ENCODE assay signal across 9 mouse cellular contexts in the genomic region with DNA sequence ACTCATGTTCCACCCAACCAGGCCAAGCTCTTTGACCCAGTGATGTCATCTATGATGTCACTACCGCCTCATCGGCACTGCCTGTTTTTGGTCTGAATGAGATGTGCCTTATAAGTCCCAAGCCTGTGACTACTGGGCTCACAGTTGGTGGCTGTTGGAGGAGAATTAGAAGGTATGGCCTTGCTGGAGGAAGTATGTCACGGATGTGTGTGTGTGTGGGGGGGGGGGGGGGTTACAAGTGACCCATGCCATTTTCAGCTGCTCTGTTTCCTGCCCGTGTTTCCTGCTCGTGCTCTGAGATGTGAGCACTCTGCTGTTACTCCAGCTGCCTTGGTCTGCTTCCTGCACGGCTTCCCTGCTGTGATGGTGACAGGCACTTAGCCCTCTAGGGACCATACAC. TPM values are rescaled to one million over a fixed set of nuclear protein-coding genes. Genes with fewer than 3 reads are reported as not detected.
DNase-seq lines count a peak whose midpoint lies in the region; ATAC-seq and TF ChIP-seq lines count a peak whose summit lies in the region.
"Had no signal": no experiment of that assay in that cellular context is flagged by ENCODE, and none has a peak within 500 bp of the region (broad histone marks: within the 10 kb centered on the region; RNA-seq: fewer than 3 reads in every experiment).

No protein-coding gene starts in this region.

- TF ChIP-seq CTCF in thymus, adult 2 months (IDR thresholded peaks at IDR 0.05; ENCODE audit: borderline replicate concordance, control insufficient read depth, extremely low read depth, insufficient read depth, low read length, poor library complexity) = no peak

- H3K9me3 ChIP-seq in kidney, embryonic 14.5 days (ENCODE audit: control insufficient read depth, low read length) = no peaks in the 10 kb centered on the region
- H3K9me3 ChIP-seq in liver, embryonic 15.5 days (replicated peaks) = no peaks in the 10 kb centered on the region

- no peak overlapping the region for H3K9ac ChIP-seq in kidney, embryonic 14.5 days (ENCODE audit: low read depth, low read length)
- no peak overlapping the region for H3K9ac ChIP-seq in liver, embryonic 15.5 days

- H3K36me3 ChIP-seq in kidney, embryonic 14.5 days (ENCODE audit: control insufficient read depth, insufficient read depth, low read length) = no peaks in the 10 kb centered on the region
- no peaks in the 10 kb centered on the region for H3K36me3 ChIP-seq in liver, embryonic 15.5 days (replicated peaks)
- no peaks in the 10 kb centered on the region for H3K36me3 ChIP-seq in thymus, adult 2 months (ENCODE audit: control insufficient read depth, insufficient read depth, low read length)

- peak; percentile 56 for ATAC-seq in kidney, embryonic 14.5 days (ENCODE audit: low FRiP score, low TSS enrichment)
- no peak for ATAC-seq in liver, embryonic 15.5 days (ENCODE audit: insufficient read depth)
- ATAC-seq in erythroblast, adult 5-6 weeks (replicated peaks; ENCODE audit: low FRiP score, poor library complexity, severe bottlenecking) = no peak

- TF ChIP-seq POLR2A in thymus, adult 2 months (IDR thresholded peaks at IDR 0.05; ENCODE audit: control insufficient read depth, extremely low read depth, insufficient read depth, low read length, poor library complexity) = no peak

- no peak overlapping the region for H3K4me2 ChIP-seq in kidney, embryonic 14.5 days (replicated peaks; ENCODE audit: low read depth, low read length)
- H3K4me2 ChIP-seq in liver, embryonic 15.5 days = no peak overlapping the region

- no peak overlapping the region for H3K27ac ChIP-seq in kidney, embryonic 14.5 days (ENCODE audit: low read depth, low read length)
- peak overlapping the region; percentile 79 for H3K27ac ChIP-seq in brown adipose tissue, adult 24 weeks (replicated peaks; ENCODE audit: low read depth, low read length)
- H3K27ac ChIP-seq in liver, embryonic 15.5 days (replicated peaks) = 0 out of 2 replicates have a peak overlapping the region, but pooled peaks have one; percentile 33
- peak overlapping the region; percentile 93 for H3K27ac ChIP-seq in thymus, adult 2 months (ENCODE audit: control insufficient read depth, insufficient read depth, low read length)

- H3K27me3 ChIP-seq in kidney, embryonic 14.5 days (ENCODE audit: control insufficient read depth, insufficient read depth, low read length) = no peaks in the 10 kb centered on the region
- no peaks in the 10 kb centered on the region for H3K27me3 ChIP-seq in liver, embryonic 15.5 days
- no peaks in the 10 kb centered on the region for H3K27me3 ChIP-seq in thymus, adult 2 months (ENCODE audit: control insufficient read depth, insufficient read depth, low read length)

- DNase-seq in kidney, adult 9 months = no peak
- peak; percentile 42 for DNase-seq in thymus, adult 2 months
- DNase-seq in embryo, embryonic 9.5 days (ENCODE audit: extremely low spot score) = no peak
- no peak for DNase-seq in cerebellum, adult 8-10 months
- DNase-seq: cerebellum, adult 9-11 months had no signal

- no peaks in the 10 kb centered on the region for H3K4me1 ChIP-seq in kidney, embryonic 14.5 days (ENCODE audit: control insufficient read depth, insufficient read depth, low read length)
- peaks cover 8% of the 10 kb centered on the region; the same call in 1 of the 2 replicates for H3K4me1 ChIP-seq in brown adipose tissue, adult 24 weeks (ENCODE audit: control insufficient read depth, insufficient read depth, insufficient read length, low read length)
- H3K4me1 ChIP-seq in liver, embryonic 15.5 days (replicated peaks) = peaks cover 11% of the 10 kb centered on the region
- H3K4me1 ChIP-seq in thymus, adult 2 months (replicated peaks; ENCODE audit: control insufficient read depth, insufficient read depth, low read length) = peaks cover 34% of the 10 kb centered on the region

- 71% methylated on average over 6 of the region's 6 CpGs for WGBS in kidney, embryonic 14.5 days
- 19% methylated on average over 6 of the region's 6 CpGs for WGBS in liver, embryonic 15.5 days (ENCODE audit: insufficient replicate concordance)
- 10% methylated on average over 6 of the region's 6 CpGs for WGBS in thymus, adult 2 months

- H3K4me3 ChIP-seq in kidney, embryonic 14.5 days (ENCODE audit: low read length) = no peak overlapping the region
- peak overlapping the region; percentile 17 for H3K4me3 ChIP-seq in brown adipose tissue, adult 24 weeks (ENCODE audit: insufficient read depth, low read depth, low read length)
- H3K4me3 ChIP-seq in liver, embryonic 15.5 days (replicated peaks) = no peak overlapping the region
- peak overlapping the region; percentile 22; the same call in 1 of the 2 replicates for H3K4me3 ChIP-seq in thymus, adult 2 months (ENCODE audit: control insufficient read depth, insufficient read depth, low read length)

RNA-seq across cellular contexts. Expression of a gene that starts 56.8 kb away (rescaled TPM):
- 570 and 666 TPM in 2 replicates for polyA plus RNA-seq in kidney, embryonic 14.5 days (2014; fragmentation: Nextera tagmentation; extraction: Ambion mirVana)
- polyA plus RNA-seq in brown adipose tissue, adult 24 weeks (2012; ENCODE audit: insufficient read depth, insufficient read length, missing spikeins) = 28.7 and 35.4 TPM in 2 replicates
- 97.4 and 98.3 TPM in 2 replicates for polyA plus RNA-seq in liver, embryonic 15.5 days (2015; fragmentation: Nextera tagmentation; extraction: Ambion mirVana)
- polyA plus RNA-seq in thymus, adult 2 months (2012; rRNA removed) = 199 and 212 TPM in 2 replicates
- total RNA-seq in erythroblast, adult 5-6 weeks (2015; ENCODE audit: low replicate concordance) = 16.9 and 34.3 TPM in 2 replicates
- total RNA-seq in erythroblast, adult 5-6 weeks (2017; ENCODE audit: low replicate concordance) = 1.1 and 6.4 TPM in 2 replicates

Comparison
In these comparisons a context has a peak if more than half of its experiments do, and no peak if none do; other contexts are left out.
1. H3K4me3 ChIP-seq: peak in brown adipose tissue, adult 24 weeks (single experiment) and thymus, adult 2 months (single experiment); none in kidney, embryonic 14.5 days (single experiment) and liver, embryonic 15.5 days (single experiment).